Mouse (Mus musculus) liver, embryonic 15.5 days (tissue): ENCODE data around the gene Tut1. TPM values are rescaled to one million over a fixed set of nuclear protein-coding genes. Genes with fewer than 3 reads are reported as not detected.

Experiments
- ATAC-seq: fragments of 200-750 bp; cut with Nextera tagmentation; 2 replicates; pipeline ENCODE4 v1.8.0; 2017; ENCODE audit warnings: moderate number of reproducible peaks, mild to moderate bottlenecking, moderate library complexity; ENCODE audit not compliant: insufficient read depth
- H3K27ac ChIP-seq: fragments of 300-500 bp; sonication (generic); replicated peaks from 2 replicates; pipeline ENCODE4 v1.5.1; 2015; ENCODE audit warnings: mild to moderate bottlenecking, inconsistent platforms
- H3K27me3 ChIP-seq: fragments of 300-500 bp; sonication (generic); 2 replicates; pipeline ENCODE4 v1.6.1; 2015; ENCODE audit warnings: mild to moderate bottlenecking, inconsistent platforms
- H3K36me3 ChIP-seq: fragments of 300-500 bp; sonication (generic); replicated peaks from 2 replicates; pipeline ENCODE4 v1.6.1; 2015; ENCODE audit warnings: moderate library complexity, mild to moderate bottlenecking, inconsistent platforms
- H3K4me1 ChIP-seq: fragments of 300-500 bp; sonication (generic); replicated peaks from 2 replicates; pipeline ENCODE4 v1.6.1; 2015; ENCODE audit warnings: inconsistent platforms
- H3K4me2 ChIP-seq: fragments of 300-500 bp; sonication (generic); 2 replicates; pipeline ENCODE4 v1.6.1; 2015; ENCODE audit warnings: moderate library complexity, mild to moderate bottlenecking, inconsistent platforms
- H3K4me3 ChIP-seq: fragments of 300-500 bp; sonication (generic); replicated peaks from 2 replicates; pipeline ENCODE4 v1.5.1; 2015; ENCODE audit warnings: mild to moderate bottlenecking, inconsistent platforms
- H3K9ac ChIP-seq: fragments of 300-500 bp; sonication (generic); 2 replicates; pipeline ENCODE4 v1.6.1; 2015; ENCODE audit warnings: moderate library complexity, mild to moderate bottlenecking, inconsistent platforms
- H3K9me3 ChIP-seq: fragments of 300-500 bp; sonication (generic); replicated peaks from 2 replicates; pipeline ENCODE4 v1.6.1; 2016; ENCODE audit warnings: inconsistent platforms
- WGBS: fragments of 180-500 bp; shearing (Covaris S2); methylation state at CpG from one replicate; pipeline ENCODE4 v1.1.7; 2015; ENCODE audit warnings: mixed read lengths; ENCODE audit not compliant: insufficient replicate concordance; 5-methylcytosine and 5-hydroxymethylcytosine counted together
- polyA plus RNA-seq: library from polyadenylated mRNA; unstranded; fragments of >200 nt; fragmentation: Nextera tagmentation; extraction: Ambion mirVana; gene quantifications from 2 replicates; pipeline ENCODE4 v1.2.1, GENCODE M21; 2015

The Tut1 gene
- polyA plus RNA-seq, result 13.7 and 14.6 TPM in 2 replicates

- H3K36me3 ChIP-seq, result peaks cover 73% of the 10 kb centered on the region
- H3K9ac ChIP-seq, result peak within 1 kb of the TSS; percentile 65
- peak within 1 kb of the TSS; percentile 80 for H3K4me3 ChIP-seq
- no peaks in the 10 kb centered on the region for H3K27me3 ChIP-seq
- peak; percentile 90 for ATAC-seq
- peaks cover 39% of the 10 kb centered on the region for H3K4me1 ChIP-seq
- H3K4me2 ChIP-seq, result peak within 1 kb of the TSS; percentile 90
- no peaks in the 10 kb centered on the region for H3K9me3 ChIP-seq
- under 1% methylated on average over 46 of the region's 46 CpGs for WGBS
- peak within 1 kb of the TSS; percentile 83 for H3K27ac ChIP-seq
Measured at GRCm38 (mm10) chr19:8953135-8954039, at the start of gene Tut1. Gene Tut1 (plus strand): TSS chr19:8953847.

DNA sequence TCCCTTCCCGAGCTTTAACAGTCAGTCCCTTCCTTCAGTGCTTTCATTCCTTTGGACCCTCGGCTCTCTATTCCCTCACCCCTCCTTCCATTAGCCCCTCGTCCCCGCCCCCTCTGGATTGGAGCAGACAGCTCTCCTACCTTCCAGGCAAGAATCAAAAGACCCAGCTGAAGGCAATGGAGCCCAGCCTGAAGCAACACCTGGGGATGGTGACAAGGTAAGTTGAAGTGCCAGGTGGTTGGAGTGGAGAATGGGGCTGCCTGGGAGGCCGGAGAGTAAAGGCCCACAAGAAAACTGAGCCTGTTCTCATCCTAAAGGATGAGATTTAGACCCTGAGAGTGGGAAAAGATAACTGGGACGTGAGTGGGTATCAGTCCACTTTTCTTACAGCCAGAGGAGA, 45.1 kb upstream of the Tut1 start:
- no peak for ATAC-seq
- WGBS, result 82% methylated on average over 6 of the region's 6 CpGs

GRCm38 (mm10) chr19:8911810-8912209, 41.8 kb upstream of the Tut1 start:
- Histone ChIP-seq H3K27me3 (no peaks in the 10 kb centered on the region), H3K36me3 (peaks cover 99% of the 10 kb centered on the region), H3K9me3 (no peaks in the 10 kb centered on the region), H3K4me3 (no peak overlapping the region), H3K27ac (no peak overlapping the region), H3K4me2 (no peak overlapping the region), H3K9ac (no peak overlapping the region), H3K4me1 (0 out of 2 replicates have a peak, but pooled peaks cover 3% of the 10 kb centered on the region)
- 86% methylated on average over 5 of the region's 5 CpGs for WGBS
- no peak for ATAC-seq

More for the DNA sequence above, 45.1 kb upstream of the Tut1 start:
- no peak overlapping the region for H3K27ac ChIP-seq
- H3K9ac ChIP-seq, result no peak overlapping the region
- no peak overlapping the region for H3K4me2 ChIP-seq
- no peaks in the 10 kb centered on the region for H3K27me3 ChIP-seq
- no peaks in the 10 kb centered on the region for H3K4me1 ChIP-seq
- H3K9me3 ChIP-seq, result no peaks in the 10 kb centered on the region
- no peak overlapping the region for H3K4me3 ChIP-seq
- peaks cover 96% of the 10 kb centered on the region for H3K36me3 ChIP-seq

GRCm38 (mm10) chr19:8914212-8914611, 39.4 kb upstream of the Tut1 start:
- Histone ChIP-seq H3K9ac (no peak overlapping the region), H3K9me3 (no peaks in the 10 kb centered on the region), H3K36me3 (peaks cover 80% of the 10 kb centered on the region), H3K27me3 (no peaks in the 10 kb centered on the region), H3K4me1 (peaks cover 6% of the 10 kb centered on the region), H3K4me3 (no peak overlapping the region), H3K27ac (no peak overlapping the region), H3K4me2 (no peak overlapping the region)
- WGBS, result 85% methylated on average over 3 of the region's 3 CpGs
- no peak for ATAC-seq

- peaks cover 40% of the 10 kb centered on the region for H3K36me3 ChIP-seq
Measured at GRCm38 (mm10) chr19:8919000-8919399, 34.6 kb upstream of the Tut1 start.

DNA sequence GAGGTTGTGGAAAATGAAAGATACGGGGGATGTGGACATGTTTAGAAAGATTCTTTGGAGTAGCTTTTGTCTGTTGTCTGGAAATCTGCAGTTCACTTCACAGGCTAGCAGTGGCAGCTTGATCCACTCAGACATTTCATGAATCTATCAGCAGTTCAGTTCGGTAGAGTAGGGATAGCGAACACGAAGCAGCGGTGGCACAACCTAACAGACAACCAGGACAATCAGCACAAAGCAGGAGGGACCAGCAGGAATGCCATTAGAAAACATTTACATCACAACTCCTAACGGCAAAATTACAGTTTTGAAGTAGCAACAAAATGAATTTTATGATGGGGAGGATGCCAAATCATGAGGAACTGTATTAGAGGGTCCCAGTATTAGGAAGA, 34.0 kb upstream of the Tut1 start:
- Histone ChIP-seq H3K4me3 (peak overlapping the region; percentile 90), H3K9ac (peak overlapping the region; percentile 85; the same call in 1 of the 2 replicates)

More at GRCm38 (mm10) chr19:8919000-8919399, 34.6 kb upstream of the Tut1 start:
- no peak overlapping the region for H3K27ac ChIP-seq
- H3K4me1 ChIP-seq, result peaks cover 43% of the 10 kb centered on the region
- no peak overlapping the region for H3K4me3 ChIP-seq
- H3K9ac ChIP-seq, result no peak overlapping the region
- H3K27me3 ChIP-seq, result no peaks in the 10 kb centered on the region
- no peak overlapping the region for H3K4me2 ChIP-seq
- no peaks in the 10 kb centered on the region for H3K9me3 ChIP-seq
- no peak for ATAC-seq
- 67% methylated on average over 3 of the region's 3 CpGs for WGBS

DNA sequence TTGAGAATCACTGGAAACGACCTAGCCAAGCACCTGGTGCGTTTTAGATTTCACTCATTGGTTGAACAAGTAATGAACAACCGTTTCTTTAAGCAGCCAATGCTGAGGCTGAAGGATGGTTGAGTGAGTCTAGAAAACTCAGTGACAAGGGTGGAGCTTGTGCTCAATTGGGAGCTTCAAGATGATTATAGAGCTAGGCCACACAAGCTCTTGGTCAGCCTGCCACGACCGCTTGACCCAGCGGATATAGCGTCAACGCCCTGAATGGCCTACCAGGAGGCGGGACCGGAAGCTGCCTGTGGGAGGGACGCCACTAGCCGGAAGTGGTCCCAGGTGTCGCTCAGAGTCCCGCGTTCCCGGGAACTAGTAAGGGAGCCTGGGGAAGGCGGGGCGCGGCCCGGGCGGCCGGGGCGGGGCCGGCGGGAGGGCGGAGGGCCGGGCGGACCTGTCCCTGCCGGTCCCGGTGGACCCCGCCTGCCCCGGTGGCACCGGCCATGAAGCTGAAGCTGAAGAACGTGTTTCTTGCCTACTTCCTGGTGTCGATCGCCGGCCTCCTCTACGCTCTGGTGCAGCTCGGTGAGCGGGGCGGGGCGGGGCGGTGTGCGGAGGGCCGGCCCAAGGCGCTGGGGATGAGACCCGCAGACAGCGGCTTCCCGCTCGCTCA, 33.4 kb upstream of the Tut1 start, which contains the start of gene B3gat3:
B3gat3 (plus strand) TSS at position 302 of the 664 bp plus-strand sequence.
- H3K36me3 ChIP-seq, result peaks cover 33% of the 10 kb centered on the region
- peaks cover 45% of the 10 kb centered on the region for H3K4me1 ChIP-seq
- no peaks in the 10 kb centered on the region for H3K9me3 ChIP-seq
- peak within 1 kb of the TSS; percentile 90 for H3K4me3 ChIP-seq
- ATAC-seq, result peak; percentile 95
- H3K27ac ChIP-seq, result peak within 1 kb of the TSS; percentile 96
- no peaks in the 10 kb centered on the region for H3K27me3 ChIP-seq
- H3K9ac ChIP-seq, result peak within 1 kb of the TSS; percentile 85
- WGBS, result 2% methylated on average over 50 of the region's 50 CpGs
- H3K4me2 ChIP-seq, result peak within 1 kb of the TSS; percentile 88

More for the DNA sequence above, 34.0 kb upstream of the Tut1 start:
- Histone ChIP-seq H3K27me3 (no peaks in the 10 kb centered on the region), H3K27ac (peak overlapping the region; percentile 96), H3K9me3 (no peaks in the 10 kb centered on the region), H3K36me3 (peaks cover 37% of the 10 kb centered on the region), H3K4me2 (peak overlapping the region; percentile 88), H3K4me1 (peaks cover 46% of the 10 kb centered on the region)
- 64% methylated on average over 6 of the region's 6 CpGs for WGBS
- no peak for ATAC-seq

GRCm38 (mm10) chr19:8920836-8921291, 32.8 kb upstream of the Tut1 start:
- peak overlapping the region; percentile 90 for H3K4me3 ChIP-seq
- peak overlapping the region; percentile 96 for H3K27ac ChIP-seq
- peaks cover 33% of the 10 kb centered on the region for H3K36me3 ChIP-seq
- H3K27me3 ChIP-seq, result no peaks in the 10 kb centered on the region
- no peaks in the 10 kb centered on the region for H3K9me3 ChIP-seq
- H3K4me1 ChIP-seq, result peaks cover 45% of the 10 kb centered on the region
- 2% methylated on average over 6 of the region's 6 CpGs for WGBS
- peak; percentile 19 for ATAC-seq
- peak overlapping the region; percentile 85 for H3K9ac ChIP-seq
- peak overlapping the region; percentile 88 for H3K4me2 ChIP-seq

- ATAC-seq, result no peak
- peak overlapping the region; percentile 90 for H3K4me3 ChIP-seq
- peak overlapping the region; percentile 88 for H3K4me2 ChIP-seq
- no peaks in the 10 kb centered on the region for H3K27me3 ChIP-seq
- 82% methylated on average over 9 of the region's 9 CpGs for WGBS
- H3K9me3 ChIP-seq, result no peaks in the 10 kb centered on the region
- peak overlapping the region; percentile 85 for H3K9ac ChIP-seq
- H3K27ac ChIP-seq, result peak overlapping the region; percentile 96
- H3K36me3 ChIP-seq, result peaks cover 33% of the 10 kb centered on the region
- peaks cover 54% of the 10 kb centered on the region for H3K4me1 ChIP-seq
Measured at GRCm38 (mm10) chr19:8921741-8922140, 31.9 kb upstream of the Tut1 start.

GRCm38 (mm10) chr19:8926766-8927165, 26.9 kb upstream of the Tut1 start:
- Histone ChIP-seq H3K9me3 (no peaks in the 10 kb centered on the region), H3K27me3 (no peaks in the 10 kb centered on the region), H3K9ac (no peak overlapping the region), H3K27ac (peak overlapping the region; percentile 92; the same call in 1 of the 2 replicates), H3K4me2 (peak overlapping the region; percentile 1; the same call in 1 of the 2 replicates), H3K4me1 (peaks cover 82% of the 10 kb centered on the region), H3K36me3 (peaks cover 46% of the 10 kb centered on the region), H3K4me3 (no peak overlapping the region)
- 39% methylated on average over 2 of the region's 2 CpGs for WGBS
- ATAC-seq, result no peak
